Mouse (Mus musculus) MEL-GATA-1-ER (cell line): ENCODE results near the gene C1ra.
A peak's percentile ranks its signal among the peaks of the same experiment; 100 is the strongest.
"Not testable (repeated sequence)": the region's sequence is repeated elsewhere in the genome, so short reads cannot be mapped to it uniquely, and the experiment has no call there.

Source experiments
- DNase-seq: peaks from one replicate; pipeline ENCODE4 v3.0.0-alpha.2; 2012; ENCODE audit warnings: low read depth; ENCODE audit errors: extremely low read depth

The C1ra gene

GRCm38 (mm10) chr6:124485414-124486144 lies 26.6 kb upstream of the C1ra start:
- DNase-seq = peak; percentile 77

GRCm38 (mm10) chr6:124487509-124487908 lies 24.7 kb upstream of the C1ra start:
- no peak for DNase-seq

- DNase-seq = no peak
Measured at GRCm38 (mm10) chr6:124488952-124489351, 23.3 kb upstream of the C1ra start.

DNA sequence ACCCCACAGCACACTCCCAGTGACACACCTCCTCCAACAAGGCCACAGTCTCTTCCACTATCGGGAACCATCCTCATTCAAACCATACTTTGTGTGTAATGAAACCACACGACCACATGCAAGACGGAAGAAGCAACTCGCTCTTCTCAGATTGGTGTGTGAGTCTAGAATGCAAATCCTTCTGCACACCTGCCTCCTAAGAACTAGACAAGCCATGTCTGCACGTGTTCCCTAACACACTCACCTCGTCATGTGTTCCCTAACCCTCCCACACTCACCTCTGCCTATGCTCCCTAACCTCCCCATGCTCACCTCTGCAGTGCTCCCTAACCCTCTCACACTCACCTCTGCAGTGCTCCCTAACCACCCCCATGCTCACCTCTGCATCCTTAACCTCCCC lies 20.8 kb upstream of the C1ra start:
- no peak for DNase-seq

DNA sequence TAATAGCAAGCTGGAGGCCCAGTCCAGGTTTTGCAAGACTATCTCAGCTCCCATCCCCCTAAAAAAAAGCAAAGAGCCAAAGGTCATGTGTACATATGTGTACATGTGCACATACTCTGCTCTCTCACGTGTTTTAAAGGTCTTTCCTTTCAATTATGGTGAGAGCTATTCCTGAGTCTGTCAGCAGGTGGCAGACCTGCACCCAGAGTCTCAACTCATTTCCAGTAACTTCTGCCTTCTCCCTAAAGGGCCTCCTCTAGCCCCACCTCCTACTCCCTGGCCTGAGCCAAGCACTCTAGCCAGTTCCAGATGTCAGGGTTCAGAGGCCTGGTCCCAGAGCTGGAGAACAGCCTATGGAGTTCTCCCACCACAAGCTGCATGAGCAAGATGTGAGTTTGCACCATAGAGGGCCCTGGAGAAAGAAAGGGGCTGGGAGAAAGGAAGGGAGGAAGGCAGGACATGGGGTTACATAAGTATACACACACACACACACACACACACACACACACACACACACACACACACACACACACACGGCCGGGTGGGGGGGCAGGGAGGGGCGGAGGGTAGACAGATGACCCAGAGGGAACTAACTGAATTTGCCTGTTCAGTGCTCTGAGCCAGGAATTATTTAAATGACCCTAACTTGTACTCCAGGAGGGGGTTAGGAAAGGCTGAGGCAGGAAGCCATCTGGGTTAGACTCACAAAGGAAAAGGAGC lies 19.2 kb upstream of the C1ra start, which contains the start of gene C1rl:
C1rl (plus strand) TSS at position 272 of the 720 bp plus-strand sequence.
- DNase-seq = peak; percentile 87

DNA sequence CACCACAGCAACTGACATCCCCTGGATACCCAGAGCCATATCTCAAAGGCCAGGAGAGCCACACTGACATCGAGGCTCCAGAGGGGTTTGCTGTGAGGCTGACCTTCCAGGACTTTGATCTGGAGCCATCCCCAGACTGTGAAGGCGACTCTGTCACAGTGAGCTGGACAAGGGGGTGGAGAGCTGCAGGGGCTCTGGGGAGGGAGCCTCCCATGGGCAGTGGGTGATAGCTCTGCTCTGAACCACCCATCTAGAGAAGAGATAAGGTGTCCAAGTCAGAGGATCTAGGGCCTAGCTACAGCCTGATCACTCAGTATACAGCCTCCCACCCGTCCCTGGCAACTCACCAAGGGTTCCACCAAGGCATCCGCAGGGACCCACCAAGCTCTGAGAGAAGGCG lies 18.3 kb upstream of the C1ra start:
- DNase-seq = no peak

DNA sequence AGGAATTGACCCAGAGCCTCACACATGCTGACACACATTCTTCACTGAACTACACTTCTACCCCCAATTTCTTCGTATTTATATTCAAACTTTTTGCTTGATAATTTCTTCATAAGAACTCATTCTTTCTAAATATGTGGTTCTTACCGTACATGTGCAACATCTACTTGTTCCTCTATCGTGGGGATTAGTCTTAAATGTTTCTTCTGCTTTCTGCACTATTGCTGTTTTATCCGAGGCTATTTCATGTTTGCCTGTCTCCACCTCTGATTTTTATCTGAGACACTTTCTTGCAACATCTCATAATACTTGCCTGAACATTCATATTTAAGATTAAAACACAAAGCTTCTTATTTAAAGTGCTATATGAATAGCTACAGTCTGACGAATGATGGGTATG lies 16.2 kb upstream of the C1ra start:
- no peak for DNase-seq

GRCm38 (mm10) chr6:124499914-124500566 lies 12.2 kb upstream of the C1ra start:
- DNase-seq = no peak

DNA sequence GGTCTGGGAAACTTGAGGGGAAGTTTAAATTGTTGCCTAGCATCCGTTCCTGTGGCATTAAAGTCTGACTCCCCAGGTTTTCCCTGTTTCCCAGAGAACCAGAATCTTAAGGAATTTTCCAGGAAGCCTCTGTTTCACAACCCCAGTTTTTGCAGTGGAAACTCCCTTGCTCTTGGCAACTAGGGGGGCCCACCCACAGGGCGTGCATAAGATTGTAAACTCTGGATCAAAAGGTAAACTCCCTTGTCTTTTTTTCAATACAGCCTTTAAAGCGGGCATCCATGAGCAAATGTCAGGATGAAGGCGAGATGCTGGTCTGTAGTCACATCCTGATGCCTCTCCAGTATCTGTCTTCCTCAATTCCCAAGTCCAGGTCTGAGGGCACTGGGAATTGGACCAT lies 10.7 kb upstream of the C1ra start:
- no peak for DNase-seq

DNA sequence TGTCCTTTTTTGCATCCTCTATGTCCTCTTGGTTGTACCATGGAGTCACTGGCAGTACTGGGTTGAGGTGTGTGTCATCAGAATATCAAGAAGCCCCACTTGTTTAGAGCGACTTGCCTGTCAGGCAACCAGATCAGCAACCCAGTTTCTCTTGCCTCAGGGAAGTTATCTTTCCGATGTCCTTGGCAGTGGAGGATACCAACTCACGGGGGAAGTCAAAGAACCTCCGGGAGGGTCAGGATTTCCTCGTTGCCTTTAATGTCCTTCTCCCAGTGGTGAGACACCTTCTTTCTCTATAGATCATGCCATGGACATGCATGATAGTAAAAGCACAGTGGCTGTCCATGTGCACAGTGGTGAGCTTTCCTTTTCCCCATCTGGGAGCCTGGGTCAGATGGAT lies 10.2 kb upstream of the C1ra start:
- DNase-seq = no peak

GRCm38 (mm10) chr6:124505028-124505427 lies 7.2 kb upstream of the C1ra start:
- DNase-seq = no peak

GRCm38 (mm10) chr6:124506991-124507390 lies 5.2 kb upstream of the C1ra start:
- DNase-seq = no peak

DNA sequence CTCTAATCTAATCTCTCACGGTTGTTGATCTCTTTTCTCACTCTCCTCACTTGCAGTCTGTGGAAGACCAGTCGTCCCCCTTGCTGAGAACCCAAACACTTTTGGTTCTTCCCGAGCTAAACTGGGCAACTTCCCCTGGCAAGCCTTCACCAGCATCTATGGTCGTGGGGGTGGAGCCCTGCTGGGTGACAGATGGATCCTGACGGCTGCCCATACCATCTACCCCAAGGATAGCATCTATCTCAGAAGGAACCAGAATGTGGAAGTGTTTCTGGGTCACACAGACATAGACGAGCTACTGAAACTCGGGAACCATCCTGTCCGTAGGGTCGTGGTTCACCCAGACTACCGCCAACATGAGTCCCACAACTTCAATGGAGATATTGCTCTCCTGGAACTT lies 3.9 kb upstream of the C1ra start:
- no peak for DNase-seq

GRCm38 (mm10) chr6:124509192-124509591 lies 3.0 kb upstream of the C1ra start:
- not testable (repeated sequence) for DNase-seq

- DNase-seq = no peak
Measured at GRCm38 (mm10) chr6:124511936-124512335, 269 bp upstream of the C1ra start.

DNA sequence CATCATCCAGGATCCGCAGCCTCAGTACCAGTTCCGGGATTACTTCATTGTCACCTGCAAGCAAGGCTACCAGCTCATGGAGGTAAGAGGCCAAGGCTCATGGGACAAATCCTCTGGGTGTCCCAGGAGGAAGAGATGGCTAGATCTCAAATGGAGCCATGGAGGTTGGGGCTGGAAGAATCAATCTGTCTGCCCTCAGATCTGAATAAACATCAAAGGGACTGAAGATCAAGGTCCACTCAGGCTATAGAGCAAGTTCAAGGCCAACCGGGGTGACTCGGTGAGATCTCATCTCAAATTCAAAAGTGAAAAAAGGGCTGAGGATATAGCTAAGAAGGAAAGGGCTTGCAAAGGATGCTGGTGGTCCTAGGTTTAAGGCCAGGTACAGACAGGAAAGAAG lies 5.5 kb downstream of the C1ra start:
- DNase-seq = not testable (repeated sequence)

DNA sequence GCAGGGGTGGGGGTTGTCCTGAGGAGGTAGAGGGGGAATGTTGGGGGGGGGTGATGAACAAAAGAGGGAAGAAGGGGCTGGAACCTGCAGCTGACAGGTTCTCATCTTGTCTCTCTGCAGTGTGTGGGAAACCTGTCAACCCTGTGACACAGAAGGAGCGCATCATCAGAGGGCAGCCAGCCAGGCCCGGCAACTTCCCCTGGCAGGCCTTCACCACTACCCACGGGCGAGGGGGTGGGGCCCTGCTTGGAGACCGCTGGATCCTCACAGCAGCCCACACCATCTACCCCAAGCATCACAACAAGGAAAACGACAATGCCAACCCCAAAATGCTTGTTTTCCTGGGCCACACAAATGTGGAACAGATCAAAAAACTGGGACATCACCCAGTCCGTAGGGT lies 9.9 kb downstream of the C1ra start:
- not testable (repeated sequence) for DNase-seq

- DNase-seq = no peak
Measured at GRCm38 (mm10) chr6:124527881-124528280, 15.7 kb downstream of the C1ra start.

DNA sequence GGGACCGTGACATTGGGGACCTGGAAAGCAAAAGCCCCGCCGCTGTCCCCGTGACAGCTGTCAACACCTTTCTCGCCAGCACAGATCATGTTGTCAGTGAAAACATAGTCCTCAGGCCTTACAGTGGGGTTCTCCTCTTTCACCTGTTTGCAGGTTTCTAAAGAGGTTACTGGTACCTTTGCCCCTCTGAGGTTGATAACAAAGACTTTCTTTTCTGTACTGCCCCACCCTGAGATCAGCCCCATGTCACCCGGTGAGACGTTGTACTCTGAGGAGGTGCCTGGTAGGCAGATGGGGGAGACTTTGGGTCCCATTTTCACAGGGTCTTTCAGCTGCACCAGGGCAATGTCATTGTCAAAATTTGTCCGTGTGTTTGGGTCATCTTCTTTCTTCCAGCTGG lies 18.9 kb downstream of the C1ra start:
- DNase-seq = no peak

DNA sequence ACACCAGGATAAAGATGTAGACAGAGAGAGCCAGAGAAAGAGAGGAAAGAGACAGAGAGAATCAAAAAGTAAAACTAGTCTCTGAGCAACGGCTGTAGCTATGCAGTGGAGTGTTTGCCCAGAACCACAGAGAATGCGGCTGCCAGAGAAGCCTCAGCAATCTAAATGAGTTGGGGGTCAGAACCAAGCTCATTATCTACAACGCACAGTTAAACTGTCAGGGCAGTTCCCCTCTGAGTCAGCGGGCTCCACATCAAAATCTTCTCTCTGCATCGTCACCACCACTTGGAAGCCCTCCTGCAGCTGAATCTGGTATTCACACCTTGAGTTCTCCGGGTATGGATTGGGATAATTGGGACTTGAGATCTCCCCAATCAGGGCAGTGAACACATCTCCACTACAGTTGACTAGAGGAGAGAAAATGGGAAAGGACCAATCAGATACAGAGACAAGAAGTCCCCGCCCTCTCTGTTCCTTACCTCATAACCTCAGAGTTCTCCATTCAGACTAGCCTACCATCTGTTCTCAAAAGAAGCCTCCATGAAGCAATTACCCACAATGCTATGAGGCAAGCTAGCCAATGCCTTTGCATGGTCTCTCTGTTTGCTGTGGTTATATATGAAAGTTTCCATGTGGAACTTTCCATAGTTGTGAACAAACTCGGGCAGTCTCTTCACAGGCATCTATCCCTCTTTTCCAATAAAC lies 24.1 kb downstream of the C1ra start:
- peak; percentile 81 for DNase-seq

DNA sequence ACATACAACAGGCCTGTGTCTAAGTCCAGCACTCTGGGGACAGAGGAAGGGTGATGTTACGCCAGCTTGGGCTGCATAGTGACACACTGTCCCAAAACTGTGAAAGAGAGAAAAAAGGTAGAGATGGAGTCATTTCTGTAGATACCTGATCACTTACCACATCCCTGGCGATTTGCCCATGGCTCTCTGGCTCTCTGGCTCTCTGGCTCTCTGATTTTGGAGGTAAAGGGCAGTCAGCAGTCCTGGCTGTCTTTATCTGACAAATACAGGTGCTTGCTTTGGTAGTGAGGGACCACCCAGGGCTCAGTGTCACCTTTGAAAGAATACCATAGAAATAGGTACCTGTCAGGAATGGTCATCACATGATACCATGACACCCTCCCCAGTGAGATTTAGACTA lies 29.0 kb downstream of the C1ra start:
- DNase-seq = not testable (repeated sequence)

- not testable (repeated sequence) for DNase-seq
Measured at GRCm38 (mm10) chr6:124542284-124542683, 30.1 kb downstream of the C1ra start, which contains the start of gene C1s1. C1s1 (minus strand) TSS chr6:124542359.
